Mouse (Mus musculus): ENCODE results near the gene Gm1123. TPM values are rescaled to one million over a fixed set of nuclear protein-coding genes. Genes with fewer than 3 reads are reported as not detected.

Gm1123 gene
- polyA plus RNA-seq, 1 experiment from 2014 or later: not detected

Other genes with a start within 250 kb of the Gm1123 start
- not detected in 3 replicates for gene Prr23a1, start 193.2 kb downstream of the Gm1123 start, polyA plus RNA-seq (2018)
- not detected in 3 replicates for gene Prr23a2, start 179.2 kb downstream of the Gm1123 start, polyA plus RNA-seq (2018)
- not detected in 3 replicates for gene Prr23a3, start 170.9 kb downstream of the Gm1123 start, polyA plus RNA-seq (2018)
- gene 7420426K07Rik, start 132.6 kb downstream of the Gm1123 start, polyA plus RNA-seq (2018): not detected in 3 replicates
- not detected in 3 replicates for gene Foxl2, start 80.4 kb downstream of the Gm1123 start, polyA plus RNA-seq (2018)
- gene Faim, start 49.3 kb downstream of the Gm1123 start, polyA plus RNA-seq (2018): 47.6 to 131 TPM (median 63.0 TPM) in 3 replicates
- 14.2 to 21.3 TPM (median 19.7 TPM) in 3 replicates for gene Pik3cb, start 104.9 kb upstream of the Gm1123 start, polyA plus RNA-seq (2018)
- gene Faiml, start 201.5 kb upstream of the Gm1123 start, polyA plus RNA-seq (2018): not detected in 3 replicates
- gene Cep70, start 207.7 kb upstream of the Gm1123 start, polyA plus RNA-seq (2018): 10.3 to 14.1 TPM (median 11.1 TPM) in 3 replicates

Data from macrophage (primary cell).